Mouse (Mus musculus): ENCODE measurements around the gene Ctnna3. TPM values are rescaled to one million over a fixed set of nuclear protein-coding genes. Genes with fewer than 3 reads are reported as not detected.
A peak's percentile ranks its signal among the peaks of the same experiment; 100 is the strongest.

The Ctnna3 gene
- polyA plus RNA-seq, 1 experiment from 2014 or later: 0.48 TPM

DNA sequence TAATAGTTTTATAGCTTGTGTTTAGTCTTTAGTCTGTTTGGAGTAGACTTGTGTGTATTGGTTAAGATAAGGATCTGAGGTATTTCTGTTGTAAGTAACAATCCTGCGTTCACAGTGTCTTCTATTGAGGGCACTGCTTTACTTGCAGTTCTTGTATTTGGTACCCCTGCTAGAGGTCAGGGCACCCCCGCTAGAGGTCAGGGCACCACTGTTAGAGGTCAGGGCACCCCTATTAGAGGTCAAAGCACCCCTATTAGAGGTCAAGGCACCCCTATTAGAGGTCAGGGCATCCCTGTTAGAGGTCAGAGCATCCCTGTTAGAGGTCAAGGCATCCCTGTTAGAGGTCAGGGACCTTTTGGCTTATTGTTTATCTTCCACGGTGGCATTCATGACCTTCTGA is 259.3 kb downstream of the Ctnna3 start:
- DNase-seq (ENCODE audit: low spot score): no peak

DNA sequence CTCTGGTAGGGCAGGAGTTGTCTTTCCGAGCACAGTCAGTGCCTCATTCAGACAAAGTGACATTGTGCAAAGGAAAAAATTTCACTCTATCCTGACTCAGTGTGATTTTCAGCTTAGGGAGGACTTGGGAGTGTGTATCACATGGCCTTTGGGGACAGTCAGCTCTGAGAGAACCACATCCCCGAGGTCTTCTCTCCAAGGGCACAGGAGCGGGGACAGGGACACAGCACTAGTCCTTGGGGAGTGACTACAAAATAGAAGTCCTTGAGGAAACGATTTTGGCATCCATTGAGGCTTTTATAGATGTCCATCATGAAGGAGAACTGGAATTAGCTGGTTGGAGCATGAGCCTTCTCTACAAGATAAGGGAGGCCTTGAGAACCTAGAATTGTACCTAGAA is 259.8 kb downstream of the Ctnna3 start:
- no peak for DNase-seq (ENCODE audit: low spot score)

DNA sequence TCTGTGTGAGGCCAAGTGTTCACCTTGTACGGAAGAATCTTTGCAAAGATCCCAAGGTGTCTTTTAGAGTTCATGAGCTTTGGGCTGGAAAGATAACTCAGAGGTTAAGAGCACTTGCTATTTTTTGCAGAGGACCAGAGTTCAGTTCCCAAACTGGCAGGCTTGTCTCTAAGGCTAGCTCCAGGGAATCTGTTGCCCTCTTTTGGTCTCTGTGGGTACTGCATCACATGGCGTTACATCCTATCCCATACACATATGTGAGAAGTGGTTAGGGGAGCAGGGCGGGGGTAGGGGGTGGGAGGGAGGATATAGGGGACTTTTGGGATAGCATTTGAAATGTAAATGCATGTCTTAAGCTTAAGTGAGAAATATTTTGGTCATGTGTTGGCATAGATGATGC is 262.1 kb downstream of the Ctnna3 start:
- peak; percentile 18 for DNase-seq (ENCODE audit: low spot score)

DNA sequence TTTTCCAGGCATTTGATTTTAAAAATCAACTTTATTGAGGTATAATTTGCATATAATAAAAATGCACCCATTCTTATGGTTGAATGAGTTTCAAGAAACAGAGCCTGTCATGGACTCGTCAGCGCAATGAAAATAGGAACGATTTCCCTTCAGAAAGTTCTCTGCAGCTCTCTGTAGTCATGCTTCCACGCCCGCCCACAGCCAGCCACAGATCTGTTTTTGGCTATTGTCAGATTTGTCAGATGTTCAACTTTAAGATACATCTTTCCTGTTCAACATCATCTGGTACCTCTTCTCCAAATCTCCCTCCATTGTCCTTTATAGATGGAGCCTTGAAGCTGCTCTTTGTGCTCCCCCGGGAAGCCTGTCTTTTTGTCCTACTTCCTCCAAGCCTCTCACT is 280.3 kb downstream of the Ctnna3 start:
- no peak for DNase-seq (ENCODE audit: low spot score)

DNA sequence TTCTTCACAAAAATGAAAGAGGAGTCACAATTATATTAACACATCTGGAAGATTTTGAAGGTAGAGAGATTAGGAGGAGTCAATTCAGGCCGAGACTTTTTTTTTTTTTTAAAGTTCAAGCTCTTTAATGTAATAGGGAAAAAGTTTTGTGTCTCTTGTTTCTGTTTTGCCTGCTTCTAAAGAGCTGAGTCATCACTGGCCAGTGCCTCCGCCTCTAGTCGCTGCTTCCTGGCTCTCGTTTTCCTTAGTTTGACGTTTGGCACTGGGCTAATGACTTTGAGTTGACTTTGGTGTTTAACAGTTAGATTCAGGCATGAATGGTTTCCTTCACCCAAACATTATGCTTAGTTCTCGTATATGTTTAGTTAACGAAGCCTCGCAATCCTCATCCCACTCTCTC is 282.6 kb downstream of the Ctnna3 start:
- DNase-seq (ENCODE audit: low spot score): no peak

DNA sequence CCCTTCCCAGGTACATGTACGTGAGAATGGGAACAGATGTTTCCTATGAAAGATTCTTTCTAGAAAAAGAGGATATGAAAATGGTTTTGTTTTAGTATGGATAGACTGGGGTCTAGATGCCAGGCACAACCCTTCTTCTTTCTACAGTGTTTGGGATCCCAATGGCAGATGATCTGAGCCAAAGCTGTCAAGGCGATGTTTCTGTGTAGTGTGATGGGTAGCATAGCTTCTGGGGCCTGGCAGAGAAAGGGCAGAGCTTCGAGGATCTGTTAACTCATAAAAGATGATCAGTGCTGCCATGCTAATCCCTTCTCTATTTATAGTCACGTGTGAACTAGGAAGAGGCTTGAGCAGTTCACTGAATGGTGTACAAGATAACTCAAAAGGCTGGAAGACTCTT is 284.3 kb downstream of the Ctnna3 start:
- no peak for DNase-seq (ENCODE audit: low spot score)

DNA sequence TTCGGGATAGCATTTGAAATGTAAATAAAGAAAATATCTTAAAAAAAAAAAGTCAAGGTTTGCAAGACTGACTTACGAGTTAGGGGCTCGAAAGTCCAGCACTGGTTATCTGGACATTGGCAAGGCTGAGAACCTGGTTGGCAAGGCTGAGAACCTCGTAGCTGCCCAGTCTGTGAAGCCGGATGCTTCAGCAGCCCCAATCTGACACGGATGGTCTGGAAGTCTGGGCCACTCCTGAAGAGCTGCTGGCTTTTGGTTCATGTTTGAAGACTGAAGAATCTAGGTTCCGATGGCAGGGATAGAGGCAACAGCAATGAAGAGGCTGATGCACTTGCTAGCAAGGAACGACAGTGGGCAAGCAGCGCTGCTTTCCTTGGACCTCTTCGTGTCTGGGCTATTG is 339.0 kb downstream of the Ctnna3 start:
- DNase-seq (ENCODE audit: low spot score): no peak

DNA sequence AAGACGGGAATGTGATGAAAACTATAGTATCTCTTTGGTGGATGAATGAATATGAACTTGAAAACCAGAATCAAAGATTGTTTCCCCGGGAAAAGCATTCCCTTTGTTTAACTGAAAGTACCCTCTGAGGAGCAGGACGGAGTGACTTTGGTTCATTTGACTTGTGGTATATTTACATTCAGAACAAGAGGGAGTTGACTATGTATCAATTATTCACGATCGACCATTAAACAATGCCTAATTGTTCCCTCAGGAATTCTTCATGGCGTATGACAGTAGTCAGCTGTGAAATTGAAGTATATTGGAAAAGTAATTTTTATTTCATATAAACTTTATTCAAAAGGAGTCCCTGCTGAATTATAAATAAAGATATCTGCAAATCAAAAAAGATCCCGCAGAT is 341.8 kb downstream of the Ctnna3 start:
- no peak for DNase-seq (ENCODE audit: low spot score)

DNA sequence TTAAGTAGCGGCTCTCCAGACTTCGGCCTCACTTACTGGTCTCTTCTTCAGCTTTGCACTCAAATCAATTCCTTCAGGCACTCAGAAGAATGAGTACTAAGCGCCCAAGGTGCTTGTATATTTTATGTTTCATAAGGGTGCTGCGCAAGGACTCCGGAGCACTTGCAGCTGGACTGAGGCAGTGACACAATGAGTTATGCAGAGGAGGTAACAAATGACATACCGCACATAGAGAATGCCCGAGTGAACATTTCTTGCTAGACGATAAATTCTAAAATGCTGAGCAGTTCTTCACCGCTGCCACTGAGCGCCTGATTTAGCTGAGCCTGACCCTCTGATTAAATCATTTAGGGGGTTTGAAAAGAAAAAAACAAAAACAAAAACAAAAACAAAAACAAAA is 342.2 kb downstream of the Ctnna3 start:
- no peak for DNase-seq (ENCODE audit: low spot score)

DNA sequence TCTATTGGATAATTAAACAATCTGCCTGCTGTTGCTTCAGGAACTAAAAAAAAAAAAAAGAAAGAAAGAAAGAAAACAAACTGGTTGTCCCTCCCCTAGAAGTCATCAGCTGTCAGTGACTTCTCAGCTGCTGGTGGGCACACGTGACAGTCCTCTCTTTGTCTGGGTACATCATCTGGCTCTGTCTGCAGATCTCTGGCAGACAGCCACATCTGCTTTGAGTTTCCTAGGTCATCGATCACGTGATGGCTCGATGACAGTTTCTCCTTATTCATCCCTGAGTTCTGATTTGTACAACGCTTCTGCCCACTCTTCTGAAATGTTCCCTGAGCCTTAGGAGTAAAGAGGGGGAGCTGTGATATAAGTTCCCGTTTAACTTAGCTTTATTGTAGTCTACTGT is 352.1 kb downstream of the Ctnna3 start:
- no peak for DNase-seq (ENCODE audit: low spot score)

DNA sequence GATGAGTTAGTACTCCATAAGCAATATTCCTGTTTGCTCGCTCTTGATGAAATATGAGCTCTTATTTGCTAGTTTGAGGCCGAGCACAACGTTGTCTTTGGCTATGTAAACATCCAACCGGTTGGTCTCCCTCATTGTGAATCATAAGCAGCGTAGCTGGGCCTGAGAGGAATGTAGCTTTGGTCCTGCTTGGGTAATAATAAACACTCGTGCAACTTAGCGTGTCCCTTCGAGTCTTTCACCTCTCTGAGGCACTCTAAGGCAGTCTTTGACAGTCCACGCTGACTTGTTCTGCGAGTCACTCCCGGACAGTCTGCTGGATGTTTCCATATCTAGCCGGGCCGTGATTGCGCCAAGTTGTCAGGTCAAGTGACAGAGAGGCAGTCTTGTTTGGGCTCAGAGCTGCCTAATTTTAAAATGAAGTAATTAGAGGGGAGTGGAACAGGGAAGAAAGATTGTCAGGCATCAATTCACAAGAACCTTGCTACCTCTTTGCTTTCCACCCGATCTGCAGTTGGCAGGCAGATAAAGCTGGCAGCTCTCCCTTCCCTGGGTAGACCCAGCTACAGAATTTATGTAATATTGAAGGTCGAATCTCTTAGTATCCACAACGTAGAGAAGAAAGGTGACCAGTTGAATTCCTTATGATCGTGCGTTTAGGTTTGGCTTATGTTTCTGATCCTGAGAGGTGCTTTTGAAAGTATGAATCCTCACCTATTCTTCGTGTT is 355.1 kb downstream of the Ctnna3 start:
- DNase-seq (ENCODE audit: low spot score): no peak

DNA sequence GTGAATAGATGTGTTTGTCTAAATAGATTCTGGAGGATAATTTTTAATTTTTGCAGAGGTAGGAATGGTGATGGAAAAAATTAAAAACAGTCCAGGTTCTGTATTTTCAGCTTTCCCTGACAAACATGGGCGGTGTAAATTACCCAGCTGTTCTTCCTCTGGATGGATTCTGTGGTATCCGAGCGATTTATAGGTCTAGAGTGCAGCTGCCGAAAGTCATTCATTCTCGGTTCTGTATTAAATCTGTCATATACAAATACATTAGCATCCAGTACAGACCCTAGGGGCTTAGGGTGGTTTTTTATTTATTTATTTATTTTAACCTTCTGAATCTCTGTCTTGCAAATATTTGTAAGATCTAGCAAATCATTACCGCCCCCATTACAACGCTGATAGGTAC is 356.5 kb downstream of the Ctnna3 start:
- no peak for DNase-seq (ENCODE audit: low spot score)

DNA sequence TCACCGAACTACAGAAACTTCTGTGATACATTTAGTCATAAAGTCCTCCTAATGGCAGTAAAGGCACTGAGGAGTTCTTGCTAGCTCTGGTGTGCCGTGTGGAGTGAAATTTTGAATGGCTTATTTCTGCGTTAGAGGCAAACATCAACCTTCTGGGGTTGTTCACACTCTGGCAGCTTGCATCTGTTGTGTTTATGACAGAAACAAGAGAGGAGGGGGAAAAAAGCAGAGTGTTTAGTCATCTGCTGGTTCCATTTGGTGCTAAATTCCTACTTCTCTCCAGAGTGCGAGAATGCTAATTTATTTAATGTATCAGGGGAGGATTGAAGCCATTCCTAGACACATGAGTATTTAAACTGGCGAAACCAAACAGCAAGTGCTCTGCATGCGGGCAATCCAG is 374.0 kb downstream of the Ctnna3 start:
- DNase-seq (ENCODE audit: low spot score): no peak

DNA sequence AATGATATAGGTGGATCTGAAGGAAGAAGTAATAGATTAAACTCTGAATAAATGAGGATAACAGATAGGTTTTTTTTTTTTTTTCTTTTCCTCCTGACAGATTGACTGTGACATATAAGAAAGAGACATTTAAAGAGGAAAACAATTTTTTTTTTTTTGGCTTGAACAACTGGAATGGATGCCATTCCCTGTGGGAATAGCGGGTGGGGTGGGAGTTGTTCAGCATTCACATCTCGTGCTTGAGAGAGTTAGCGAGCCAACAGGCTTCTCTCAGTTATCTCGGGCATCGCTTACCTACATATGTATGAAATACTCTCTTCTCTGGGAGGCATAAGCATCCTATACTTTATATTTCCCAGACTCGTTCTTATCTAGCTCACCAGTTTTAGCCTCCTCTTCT is 375.7 kb downstream of the Ctnna3 start:
- no peak for DNase-seq (ENCODE audit: low spot score)

DNA sequence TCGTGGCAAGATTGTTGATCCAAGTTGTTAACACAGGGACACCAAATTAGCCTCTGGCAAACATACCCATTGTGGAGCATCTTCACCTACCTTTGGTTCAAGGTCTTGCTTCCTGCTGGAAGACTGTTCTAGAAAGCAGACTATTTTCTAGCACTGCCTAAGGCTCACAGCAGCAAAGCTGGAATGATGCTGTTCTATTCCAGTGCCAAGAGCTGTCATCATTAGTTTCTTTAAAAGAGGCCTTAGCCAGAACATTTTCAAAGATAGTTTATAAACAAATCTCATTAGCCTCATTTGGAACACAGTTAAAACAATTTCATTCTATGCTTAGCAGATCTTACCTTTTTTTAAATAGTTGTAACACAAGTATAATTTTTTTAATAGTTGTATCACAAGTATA is 376.4 kb downstream of the Ctnna3 start:
- DNase-seq (ENCODE audit: low spot score): no peak

DNA sequence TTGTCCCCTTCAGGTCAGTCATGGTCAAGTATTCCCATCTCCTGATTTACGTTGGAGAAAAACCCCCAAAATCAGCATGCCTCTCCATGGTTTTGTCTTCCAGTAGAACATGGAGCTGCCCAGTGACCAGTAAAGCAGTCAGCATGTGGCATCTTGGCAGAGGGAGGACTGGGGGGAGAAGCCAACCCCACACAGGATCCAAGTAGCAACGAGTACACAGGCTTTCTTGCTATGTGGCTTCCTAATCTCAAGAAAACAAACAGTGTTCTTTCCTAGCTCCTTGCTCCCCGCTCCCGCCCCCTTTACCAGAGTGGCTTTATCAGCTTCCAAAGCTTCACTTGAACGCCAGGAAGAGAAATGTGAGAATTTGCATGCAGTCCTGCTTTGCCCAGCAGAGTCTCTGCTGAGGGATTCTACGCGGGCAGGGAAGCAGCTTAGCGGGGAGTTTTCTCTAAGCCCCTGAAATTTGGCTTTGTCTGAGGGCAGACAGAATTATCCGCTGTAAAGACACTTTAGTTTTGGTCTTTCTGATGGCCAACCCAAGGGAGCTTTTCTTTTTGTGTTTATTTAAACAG is 380.2 kb downstream of the Ctnna3 start:
- DNase-seq (ENCODE audit: low spot score): no peak

DNA sequence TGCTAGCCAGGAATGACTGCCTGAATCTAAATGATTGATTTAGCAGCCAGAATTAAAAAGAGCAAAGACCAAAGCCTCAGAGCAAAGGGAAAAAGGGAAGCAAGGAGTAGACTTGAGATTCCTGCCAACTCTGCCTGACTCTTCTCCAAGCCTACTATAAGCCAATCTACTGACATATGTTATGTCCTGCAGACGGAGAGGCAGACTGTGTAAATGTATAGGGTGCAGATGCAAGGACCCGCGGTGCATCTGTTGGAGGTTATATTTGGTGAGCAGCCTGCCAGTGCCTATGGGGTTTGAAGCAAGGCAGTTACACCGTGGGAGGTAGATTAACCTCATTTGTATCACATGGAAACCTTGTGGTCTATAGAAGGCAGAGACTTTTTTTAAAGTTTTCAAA is 409.1 kb downstream of the Ctnna3 start:
- no peak for DNase-seq (ENCODE audit: low spot score)

DNA sequence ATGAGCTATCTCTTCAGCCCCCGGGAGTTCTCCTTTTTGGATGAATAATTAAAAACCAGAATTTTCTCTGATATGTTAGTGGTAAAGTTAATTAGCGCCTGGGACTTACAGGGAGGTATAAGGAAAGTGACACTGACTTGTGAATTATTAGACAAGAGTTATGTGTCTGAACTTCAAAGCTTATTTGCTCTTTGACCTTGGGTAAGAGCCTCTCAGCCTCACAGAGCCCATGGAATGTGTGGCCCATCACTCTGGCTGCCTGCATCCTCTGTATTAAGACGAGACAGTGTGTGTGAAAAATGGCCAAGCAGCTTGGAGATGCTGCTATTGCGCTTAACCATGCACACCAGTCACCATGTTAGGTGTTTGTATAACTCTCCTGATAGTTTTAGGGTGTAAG is 422.0 kb downstream of the Ctnna3 start:
- no peak for DNase-seq (ENCODE audit: low spot score)

DNA sequence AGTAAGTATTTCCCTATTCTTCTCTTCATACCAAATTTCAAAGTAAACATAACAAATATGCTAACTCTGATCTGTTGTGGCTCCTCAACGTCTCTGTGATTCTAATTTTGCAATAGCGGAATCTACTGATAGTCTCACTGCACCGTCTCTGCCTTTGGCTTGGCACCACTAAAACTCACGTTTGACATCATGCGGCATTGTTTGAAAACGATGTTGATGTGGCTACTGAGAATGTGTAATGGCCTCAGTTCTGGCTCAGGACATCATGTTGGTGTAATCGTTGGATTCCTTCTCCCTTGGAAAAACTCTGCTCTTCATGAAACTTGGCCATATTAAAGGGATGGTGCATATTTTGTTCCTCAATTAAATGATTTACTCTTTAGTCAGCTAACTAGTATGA is 439.2 kb downstream of the Ctnna3 start:
- DNase-seq (ENCODE audit: low spot score): no peak

DNA sequence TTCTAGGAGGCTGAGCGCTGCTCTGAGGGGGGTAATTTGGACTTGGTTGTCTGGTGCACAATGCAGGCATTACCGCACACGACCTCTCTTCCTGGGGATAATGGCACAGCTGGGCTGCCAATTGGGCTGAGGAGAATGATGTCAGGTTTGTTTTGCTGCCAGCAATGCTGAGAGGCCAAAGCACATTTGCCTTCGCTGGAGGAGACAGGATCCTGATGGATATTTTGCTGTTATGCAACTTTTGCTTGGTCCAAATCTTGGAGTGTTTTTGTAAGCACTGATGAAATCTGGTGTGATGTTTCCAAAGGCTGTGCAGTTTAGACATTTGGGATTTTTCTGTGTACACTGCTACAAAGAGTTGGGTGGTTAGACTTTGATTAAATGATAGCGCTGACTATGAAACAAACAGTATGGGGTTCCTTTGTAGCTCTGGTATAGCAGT is 450.6 kb downstream of the Ctnna3 start:
- DNase-seq (ENCODE audit: low spot score): no peak

DNA sequence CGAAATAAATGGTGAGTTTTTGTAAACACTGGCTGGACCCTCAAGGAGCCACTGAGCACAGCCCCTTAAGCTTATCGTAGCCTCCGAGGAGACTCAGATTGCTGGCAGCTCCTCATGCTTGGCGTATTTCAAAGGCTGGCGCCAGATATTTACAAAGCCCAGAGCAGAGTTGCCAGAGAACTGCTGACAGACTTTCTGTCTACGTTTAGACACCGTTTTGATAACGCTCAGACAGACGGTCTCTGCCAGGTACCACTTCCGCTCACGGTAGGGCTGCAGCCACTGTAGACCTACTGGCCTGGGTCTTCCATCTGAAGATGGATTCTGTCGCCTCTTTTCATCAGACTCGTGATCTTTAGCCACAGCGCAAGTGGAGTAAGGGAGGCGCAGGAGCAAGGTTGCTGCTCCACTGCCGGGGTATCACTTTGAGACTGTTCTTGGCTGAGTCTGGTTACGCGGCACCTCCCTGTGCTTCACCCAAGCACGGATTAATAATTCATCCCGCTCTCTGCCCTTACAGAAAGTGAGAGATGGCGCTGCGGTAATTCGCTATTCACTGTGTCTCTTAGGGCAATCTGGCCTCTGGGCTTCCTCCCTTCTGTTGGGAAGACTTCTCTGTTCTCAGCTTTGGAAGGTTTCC is 456.7 kb downstream of the Ctnna3 start:
- DNase-seq (ENCODE audit: low spot score): no peak

DNA sequence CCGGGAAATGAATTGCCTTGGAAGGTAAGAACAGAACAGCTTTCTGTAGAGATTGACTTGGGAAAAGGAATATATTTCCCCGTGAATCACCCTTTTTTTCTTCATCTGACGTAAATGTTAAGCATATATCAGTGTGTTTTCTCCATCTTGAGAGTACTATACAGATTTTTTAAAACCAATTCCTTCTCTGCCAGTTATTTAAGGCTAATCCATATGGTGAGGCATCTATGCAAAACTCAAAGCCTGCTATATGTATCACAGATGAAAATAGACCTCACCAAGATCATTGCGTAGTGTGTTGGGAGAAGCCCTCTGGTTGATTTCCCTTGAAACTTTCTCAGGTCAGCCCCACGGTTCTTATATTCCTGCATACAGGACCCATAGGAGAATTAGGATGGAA is 464.7 kb downstream of the Ctnna3 start:
- DNase-seq (ENCODE audit: low spot score): no peak

DNA sequence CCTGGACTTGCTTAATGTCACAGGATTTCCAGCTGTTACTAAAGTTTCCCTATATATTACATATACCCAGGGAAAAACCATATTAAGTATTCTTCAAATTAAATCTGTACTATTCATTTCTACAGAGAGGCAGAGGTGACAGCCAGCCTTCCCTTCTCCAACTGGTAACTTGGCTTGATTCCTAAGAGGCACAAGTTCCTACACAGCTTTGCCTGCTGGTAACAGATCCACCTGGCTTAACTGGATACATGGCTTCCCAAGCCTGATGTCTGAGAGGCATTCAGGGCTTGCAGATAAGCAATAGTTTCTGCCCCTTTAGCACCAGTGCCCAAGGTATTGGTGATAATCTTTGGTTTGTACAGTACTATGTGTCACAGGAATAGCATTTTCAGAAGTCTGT is 470.0 kb downstream of the Ctnna3 start:
- DNase-seq (ENCODE audit: low spot score): no peak

Data from thymus, postnatal 0 days (tissue).